Mouse (Mus musculus) liver, embryonic 14.5 days (tissue): ENCODE measurements around the gene Cyp2d22.
"Not testable (repeated sequence)": the region's sequence is repeated elsewhere in the genome, so short reads cannot be mapped to it uniquely, and the experiment has no call there.

Experiments used
- CTCF ChIP-seq: IDR thresholded peaks from 2 replicates; pipeline ENCODE4 v1.5.1; 2016; ENCODE audit warnings: antibody characterized with exemption, low read depth, control low read depth
- EP300 ChIP-seq: IDR thresholded peaks from 2 replicates; pipeline ENCODE4 v1.6.1; 2016; ENCODE audit warnings: antibody characterized with exemption, low read depth

- TF ChIP-seq CTCF, EP300: not testable (repeated sequence)
Observed at GRCm38 (mm10) chr15:82364561-82364960, 15.5 kb downstream of the Cyp2d22 start.
